Mouse (Mus musculus): ENCODE results near the gene Scp2d1.
"Not testable (repeated sequence)": the region's sequence is repeated elsewhere in the genome, so short reads cannot be mapped to it uniquely, and the experiment has no call there.

GRCm38 (mm10) chr2:144823356-144823755 is at the start of gene Scp2d1:
- not testable (repeated sequence) for TF ChIP-seq POLR2A (IDR thresholded peaks at IDR 0.05; ENCODE audit: borderline replicate concordance, extremely low read depth, insufficient read depth, insufficient read length, poor library complexity, severe bottlenecking); CTCF (IDR thresholded peaks at IDR 0.05; ENCODE audit: borderline replicate concordance, extremely low read depth, insufficient read depth, insufficient read length)
